Mouse (Mus musculus) hindbrain, postnatal 0 days (tissue): ENCODE data around the gene Nr2e1. TPM values are rescaled to one million over a fixed set of nuclear protein-coding genes. Genes with fewer than 3 reads are reported as not detected.

ENCODE experiments used
- ATAC-seq: fragments of 200-750 bp; cut with Nextera tagmentation; 2 replicates; pipeline ENCODE4 v1.8.0; 2017; ENCODE audit warnings: mild to moderate bottlenecking, moderate TSS enrichment, moderate library complexity
- DNase-seq: peaks from one replicate; pipeline ENCODE4 v3.0.0-alpha.2; 2015; ENCODE audit warnings: low spot score
- H3K27ac ChIP-seq: fragments of 300-500 bp; sonication (generic); 2 replicates; pipeline ENCODE4 v1.5.1; 2014; ENCODE audit warnings: mild to moderate bottlenecking
- H3K27me3 ChIP-seq: fragments of 300-500 bp; sonication (generic); 2 replicates; pipeline ENCODE4 v1.6.1; 2014; ENCODE audit warnings: low read length, mixed read lengths; ENCODE audit not compliant: insufficient read depth
- H3K36me3 ChIP-seq: fragments of 300-500 bp; sonication (generic); 2 replicates; pipeline ENCODE4 v1.6.1; 2014; ENCODE audit warnings: low read length, mixed read lengths; ENCODE audit not compliant: insufficient read depth
- H3K4me1 ChIP-seq: fragments of 300-500 bp; sonication (generic); 2 replicates; pipeline ENCODE4 v1.6.1; 2014; ENCODE audit warnings: antibody characterized with exemption, low read length, mixed read lengths; ENCODE audit not compliant: insufficient read depth
- H3K4me2 ChIP-seq: fragments of 300-500 bp; sonication (generic); 2 replicates; pipeline ENCODE4 v1.6.1; 2014; ENCODE audit warnings: low read depth, mild to moderate bottlenecking, low read length, moderate library complexity, mixed read lengths
- H3K4me3 ChIP-seq: fragments of 300-500 bp; sonication (generic); 2 replicates; pipeline ENCODE4 v1.5.1; 2014; ENCODE audit warnings: low read length
- H3K9ac ChIP-seq: fragments of 300-500 bp; sonication (generic); replicated peaks from 2 replicates; pipeline ENCODE4 v1.6.1; 2014; ENCODE audit warnings: mild to moderate bottlenecking, low read length, moderate library complexity, mixed read lengths
- H3K9me3 ChIP-seq: fragments of 300-500 bp; sonication (generic); 2 replicates; pipeline ENCODE4 v1.6.1; 2016; ENCODE audit warnings: low read length, mixed read lengths
- CTCF ChIP-seq: IDR thresholded peaks from 2 replicates; pipeline ENCODE4 v1.5.1; 2016; ENCODE audit warnings: antibody characterized with exemption, control low read depth, low read depth
- WGBS: fragments of 180-500 bp; shearing (Covaris S2); extraction: QIAGEN DNeasy Blood & Tissue Kit; methylation state at CpG from one replicate; pipeline ENCODE4 v1.1.7; 2014; 5-methylcytosine and 5-hydroxymethylcytosine counted together
- polyA plus RNA-seq: library from polyadenylated mRNA; unstranded; fragments of >200 nt; fragmentation: Nextera tagmentation; extraction: Ambion mirVana; gene quantifications from 2 replicates; pipeline ENCODE4 v1.2.1, GENCODE M21; 2015
- total RNA-seq: library from RNA; depleted of rRNA; stranded (reverse); fragments of >200 nt; gene quantifications from 2 replicates; pipeline ENCODE4 v1.2.3, GENCODE M21; 2014

Gene Nr2e1
- total and polyA plus RNA-seq, 2 experiments from 2014 or later: 0.10 TPM; not detected in 1

DNA sequence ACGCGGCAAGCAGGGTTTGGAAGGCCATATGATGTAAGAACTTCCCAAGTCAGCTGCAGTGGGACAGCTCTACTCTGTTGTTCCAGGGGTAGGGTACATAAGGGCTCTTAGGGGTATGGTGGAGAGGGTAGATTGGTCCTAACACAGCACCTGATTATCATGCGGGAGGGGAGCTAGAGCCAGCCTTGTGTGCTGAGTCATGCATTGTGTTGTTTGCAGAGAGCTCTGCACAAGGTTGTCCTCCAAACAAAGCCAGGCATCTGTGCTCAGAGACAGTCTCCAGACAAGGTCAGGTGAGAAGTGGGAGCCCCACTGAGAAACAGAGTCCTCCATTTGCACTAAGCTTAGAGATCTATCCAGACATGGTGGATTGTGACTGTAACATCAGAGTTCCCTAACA, 36.9 kb downstream of the Nr2e1 start:
- Histone ChIP-seq H3K9ac (no peak overlapping the region), H3K36me3 (no peaks in the 10 kb centered on the region), H3K27ac (no peak overlapping the region), H3K4me1 (no peaks in the 10 kb centered on the region), H3K27me3 (no peaks in the 10 kb centered on the region), H3K4me3 (no peak overlapping the region), H3K9me3 (no peaks in the 10 kb centered on the region), H3K4me2 (no peak overlapping the region)
- 91% methylated on average over 3 of the region's 3 CpGs for WGBS
- TF ChIP-seq CTCF: no peak
- DNase-seq (no peak), ATAC-seq (no peak)

DNA sequence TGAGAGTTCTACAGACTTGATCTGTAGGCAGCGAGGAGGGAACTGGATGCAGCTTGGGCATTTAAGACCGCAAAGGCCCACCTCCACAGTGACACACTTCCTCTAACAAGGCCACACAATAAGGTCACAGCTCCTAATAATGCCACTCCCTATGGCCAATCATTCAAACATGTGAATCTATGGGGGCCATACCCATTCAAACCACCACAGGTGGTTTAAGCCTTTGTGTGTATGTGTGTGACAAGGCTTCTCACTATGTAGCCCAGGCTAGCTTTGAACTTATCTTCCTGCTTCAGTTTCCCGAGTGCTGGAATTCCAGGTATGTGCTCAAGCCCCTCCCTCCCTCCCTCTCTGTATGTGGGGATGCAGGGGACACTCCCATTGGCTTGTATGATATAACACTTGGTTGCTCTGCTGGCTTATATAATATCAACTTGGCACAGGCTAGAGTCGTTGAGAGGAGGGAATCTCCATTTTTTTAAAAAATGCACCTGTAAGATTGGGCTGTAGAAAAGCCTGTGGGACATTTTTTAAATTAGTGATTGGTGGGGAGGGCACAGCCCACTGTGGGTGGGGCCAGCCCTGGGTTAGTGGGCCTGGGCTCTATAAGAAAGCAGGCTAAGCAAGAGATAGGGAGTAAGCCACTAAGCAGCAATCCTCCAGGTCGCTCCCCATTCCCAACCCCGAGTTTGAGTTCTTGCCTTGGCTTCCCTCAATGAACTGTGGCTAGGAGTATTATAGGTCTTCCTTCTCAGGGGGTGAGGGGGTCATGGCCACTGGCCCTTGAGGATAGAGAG, 37.5 kb downstream of the Nr2e1 start:
- H3K4me1 ChIP-seq: no peaks in the 10 kb centered on the region
- no peak for DNase-seq
- H3K27me3 ChIP-seq: no peaks in the 10 kb centered on the region
- H3K4me3 ChIP-seq: no peak overlapping the region
- no peaks in the 10 kb centered on the region for H3K9me3 ChIP-seq
- no peaks in the 10 kb centered on the region for H3K36me3 ChIP-seq
- H3K9ac ChIP-seq: no peak overlapping the region
- TF ChIP-seq CTCF: no peak
- H3K27ac ChIP-seq: no peak overlapping the region
- ATAC-seq: no peak
- 82% methylated on average over 6 of the region's 6 CpGs for WGBS
- no peak overlapping the region for H3K4me2 ChIP-seq

DNA sequence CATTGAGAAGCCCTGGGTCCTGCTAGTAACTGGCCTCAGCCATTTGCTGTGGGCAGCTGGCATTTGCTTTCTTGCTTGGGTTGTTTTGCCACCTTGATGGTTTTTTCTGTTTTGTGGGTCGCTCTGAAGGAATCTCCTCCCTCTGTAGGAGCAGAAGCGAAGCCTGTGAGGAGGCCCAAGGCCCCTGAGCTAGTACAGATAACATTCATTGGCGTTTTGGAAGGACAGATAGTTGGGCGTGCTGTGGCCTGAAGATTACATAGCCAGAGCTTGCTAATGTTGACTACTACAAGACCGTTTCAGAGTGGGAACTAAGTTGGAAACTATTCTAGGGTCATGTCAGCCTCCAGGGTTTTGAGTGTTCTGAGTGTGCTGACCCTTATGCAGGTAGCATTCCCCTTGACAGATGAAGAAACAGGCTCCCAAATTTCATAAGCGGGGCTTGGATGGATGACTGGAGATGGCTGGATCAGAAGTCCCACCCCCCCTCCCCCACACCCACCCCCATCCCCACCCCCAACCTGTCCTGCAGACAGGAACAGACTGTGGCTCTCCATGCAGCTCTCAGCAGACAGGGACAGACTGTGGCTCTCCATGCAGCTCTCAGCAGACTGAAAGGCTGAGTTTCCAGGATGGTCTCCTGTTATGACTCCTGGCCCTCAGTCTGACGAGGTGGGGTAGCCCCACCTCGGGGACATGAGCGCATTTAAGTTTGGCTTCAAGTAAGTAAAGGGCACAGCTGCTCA, 45.7 kb downstream of the Nr2e1 start:
- 91% methylated on average over 9 of the region's 9 CpGs for WGBS

DNA sequence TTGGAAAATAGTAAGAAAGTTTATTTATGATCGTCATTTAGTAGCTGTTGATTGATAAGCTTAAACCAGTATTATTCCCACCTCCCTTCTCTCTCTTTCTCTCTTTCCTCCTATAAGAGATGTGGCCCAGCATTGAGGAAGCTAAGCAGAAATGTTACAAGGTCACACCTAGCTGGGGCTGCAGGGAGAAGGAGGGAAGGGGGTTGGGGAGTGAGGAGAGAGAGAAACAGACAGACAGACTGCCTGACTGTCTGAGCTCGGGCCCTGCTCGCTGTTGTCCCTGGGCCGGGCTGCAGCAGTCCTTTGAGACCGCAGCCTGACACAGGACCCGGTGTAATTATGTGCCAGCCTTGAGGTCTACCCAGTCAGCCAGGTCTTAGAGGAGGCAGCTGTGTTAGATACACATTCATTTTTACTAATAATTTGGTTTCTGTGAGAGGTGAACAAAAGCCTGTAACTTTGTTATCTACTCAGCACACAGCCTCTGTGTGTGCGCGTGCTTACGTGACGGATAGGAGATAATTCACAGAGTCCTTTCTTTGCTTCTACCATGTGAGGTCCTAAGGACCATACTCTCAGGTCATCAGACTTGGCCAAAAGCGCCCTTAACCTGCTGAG, 49.5 kb downstream of the Nr2e1 start:
- no peak overlapping the region for H3K4me3 ChIP-seq
- H3K27me3 ChIP-seq: no peaks in the 10 kb centered on the region
- no peaks in the 10 kb centered on the region for H3K4me1 ChIP-seq
- H3K36me3 ChIP-seq: peaks cover 25% of the 10 kb centered on the region; the same call in 1 of the 2 replicates
- WGBS: 86% methylated on average over 11 of the region's 11 CpGs
- no peak for TF ChIP-seq CTCF
- H3K27ac ChIP-seq: no peak overlapping the region
- H3K9me3 ChIP-seq: no peaks in the 10 kb centered on the region
- no peak overlapping the region for H3K4me2 ChIP-seq
- DNase-seq (no peak), ATAC-seq (no peak)
- no peak overlapping the region for H3K9ac ChIP-seq

More for the DNA sequence above, 45.7 kb downstream of the Nr2e1 start:
- no peak for TF ChIP-seq CTCF
- H3K9me3 ChIP-seq: no peaks in the 10 kb centered on the region
- no peak overlapping the region for H3K9ac ChIP-seq
- DNase-seq (no peak), ATAC-seq (no peak)
- H3K27ac ChIP-seq: no peak overlapping the region
- H3K27me3 ChIP-seq: no peaks in the 10 kb centered on the region
- H3K4me3 ChIP-seq: no peak overlapping the region
- no peak overlapping the region for H3K4me2 ChIP-seq
- H3K36me3 ChIP-seq: peaks cover 17% of the 10 kb centered on the region; the same call in 1 of the 2 replicates
- H3K4me1 ChIP-seq: no peaks in the 10 kb centered on the region

DNA sequence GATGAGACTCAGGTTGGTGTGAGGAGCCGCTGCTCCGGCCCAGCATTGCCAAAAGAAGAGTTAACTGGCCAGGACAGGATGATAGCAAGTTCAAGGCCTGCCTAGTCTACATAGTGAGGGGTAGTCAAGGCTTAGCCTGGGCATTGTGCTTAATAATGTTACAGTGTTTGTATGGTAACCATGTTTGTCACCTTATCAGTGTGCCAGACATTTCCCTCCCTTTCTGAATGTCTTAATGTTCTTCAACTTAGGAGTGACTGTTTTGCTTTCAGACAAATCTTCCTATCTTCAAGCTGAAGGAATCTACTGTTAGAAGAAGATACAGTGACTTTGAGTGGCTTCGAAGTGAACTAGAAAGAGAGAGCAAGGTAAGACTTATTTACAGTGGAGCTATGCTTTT, 57.8 kb downstream of the Nr2e1 start:
- DNase-seq: no peak
- Histone ChIP-seq H3K9ac (no peak overlapping the region), H3K9me3 (no peaks in the 10 kb centered on the region), H3K4me1 (no peaks in the 10 kb centered on the region), H3K27me3 (no peaks in the 10 kb centered on the region), H3K27ac (no peak overlapping the region), H3K4me3 (no peak overlapping the region), H3K36me3 (peaks cover 13% of the 10 kb centered on the region), H3K4me2 (no peak overlapping the region)
- 94% methylated on average over 3 of the region's 3 CpGs for WGBS
- no peak for TF ChIP-seq CTCF
- ATAC-seq: no peak

DNA sequence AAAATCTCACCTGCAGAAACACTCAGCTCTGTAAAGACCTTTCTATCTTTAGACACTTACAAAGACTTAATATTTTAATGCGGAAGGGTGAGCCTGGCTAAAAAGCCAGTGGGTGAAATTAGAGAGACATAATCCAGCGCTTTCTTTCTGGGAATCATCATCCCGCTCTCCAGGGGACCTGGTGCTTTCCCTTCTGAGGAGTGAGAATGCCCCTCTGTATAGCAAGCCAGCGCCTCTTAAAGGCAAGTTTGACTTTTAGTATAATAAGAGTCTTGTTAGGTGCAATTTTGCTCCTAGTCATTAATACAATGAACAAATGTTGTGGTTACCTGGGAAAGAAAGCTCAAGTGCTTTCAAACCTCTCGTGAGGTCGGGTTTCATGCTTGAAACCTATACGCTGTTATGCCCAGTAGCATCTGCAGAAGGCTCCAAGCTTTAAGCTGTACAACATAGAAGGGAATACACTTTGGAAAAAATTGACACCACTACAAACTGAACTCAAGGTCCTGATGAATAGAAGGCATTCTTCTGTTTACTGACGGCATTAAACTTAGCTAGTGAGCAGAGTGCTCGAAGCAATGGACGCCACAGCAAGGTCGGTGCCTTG, 59.8 kb downstream of the Nr2e1 start:
- Histone ChIP-seq H3K4me2 (no peak overlapping the region), H3K9me3 (no peaks in the 10 kb centered on the region), H3K27me3 (no peaks in the 10 kb centered on the region), H3K9ac (no peak overlapping the region), H3K4me3 (no peak overlapping the region), H3K4me1 (no peaks in the 10 kb centered on the region), H3K27ac (no peak overlapping the region), H3K36me3 (peaks cover 6% of the 10 kb centered on the region)
- DNase-seq (no peak), ATAC-seq (no peak)
- no peak for TF ChIP-seq CTCF
- WGBS: 67% methylated on average over 11 of the region's 11 CpGs
